Mouse (Mus musculus) MEL (cell line): ENCODE data around the gene Ap1g1. TPM values are rescaled to one million over a fixed set of nuclear protein-coding genes. Genes with fewer than 3 reads are reported as not detected.

Experiments
- DNase-seq: peaks from one replicate; pipeline ENCODE4 v3.0.0; 2011; ENCODE audit warnings: low read depth, low spot score
- H3K27ac ChIP-seq: 2 replicates; pipeline ENCODE4 v1.5.1; 2012; ENCODE audit warnings: low read depth, mild to moderate bottlenecking, control low read depth, low read length, moderate library complexity; ENCODE audit not compliant: control insufficient read depth
- H3K27me3 ChIP-seq, 2 experiments: fragments of 150-350 bp in 1 of 2; sonication (generic) in 1 of 2; 2 replicates each; pipeline ENCODE4 v1.6.1; 2012; ENCODE audit warnings: low read length in 2 of 2, mild to moderate bottlenecking in 2 of 2, improper control_type of control experiment in 1 of 2, moderate library complexity in 1 of 2; ENCODE audit not compliant: insufficient read depth in 2 of 2, control insufficient read depth in 1 of 2
- H3K36me3 ChIP-seq, 2 experiments: 2 replicates each; pipeline ENCODE4 v1.6.1; 2012 to 2014; ENCODE audit warnings: low read length in 2 of 2, improper control_type of control experiment in 1 of 2, inconsistent platforms in 1 of 2, mild to moderate bottlenecking in 1 of 2; ENCODE audit not compliant: insufficient read depth in 2 of 2, control insufficient read depth in 1 of 2
- H3K4me1 ChIP-seq, 2 experiments: fragments of 150-350 bp in 1 of 2; sonication (generic) in 1 of 2; 2 replicates each; pipeline ENCODE4 v1.6.1; 2012; ENCODE audit warnings: low read length in 2 of 2, improper control_type of control experiment in 1 of 2, mild to moderate bottlenecking in 1 of 2; ENCODE audit not compliant: insufficient read depth in 2 of 2, control insufficient read depth in 1 of 2
- H3K4me3 ChIP-seq, 2 experiments: fragments of 150-350 bp in 1 of 2; sonication (generic) in 1 of 2; 2 replicates each; pipeline ENCODE4 v1.5.1; 2012; ENCODE audit warnings: low read depth in 2 of 2, low read length in 2 of 2, mild to moderate bottlenecking in 2 of 2, moderate library complexity in 2 of 2, control low read depth in 1 of 2, improper control_type of control experiment in 1 of 2; ENCODE audit not compliant: control insufficient read depth in 1 of 2, insufficient read depth in 1 of 2
- H3K79me2 ChIP-seq: 2 replicates; pipeline ENCODE4 v1.6.1; 2012; ENCODE audit warnings: mild to moderate bottlenecking, low read length, moderate library complexity; ENCODE audit not compliant: control insufficient read depth, poor library complexity, insufficient read depth
- H3K9ac ChIP-seq: 2 replicates; pipeline ENCODE4 v1.6.1; 2012; ENCODE audit warnings: low read depth, mild to moderate bottlenecking, control low read depth, low read length, moderate library complexity; ENCODE audit not compliant: control insufficient read depth, poor library complexity, severe bottlenecking
- H3K9me3 ChIP-seq: fragments of 150-350 bp; sonication (generic); replicated peaks from 2 replicates; pipeline ENCODE4 v1.6.1; 2012; ENCODE audit warnings: mild to moderate bottlenecking, low read length, improper control_type of control experiment, moderate library complexity; ENCODE audit not compliant: insufficient read depth
- CTCF ChIP-seq, 3 experiments: IDR thresholded peaks in 2 of 3; conservative IDR thresholded peaks in 1 of 3; 2 replicates each; pipeline ENCODE4 v1.5.1; 2011 to 2012; ENCODE audit warnings: low read length in 3 of 3, low read depth in 2 of 3, mild to moderate bottlenecking in 2 of 3, improper control_type of control experiment in 1 of 3, inconsistent platforms in 1 of 3, mixed read lengths in 1 of 3, moderate library complexity in 1 of 3; ENCODE audit not compliant: control insufficient read depth in 1 of 3, insufficient read depth in 1 of 3, poor library complexity in 1 of 3, severe bottlenecking in 1 of 3
- ETS1 ChIP-seq: IDR thresholded peaks from 2 replicates; pipeline ENCODE4 v1.6.1; 2012; ENCODE audit warnings: low read depth, mild to moderate bottlenecking, inconsistent platforms, low read length, improper control_type of control experiment, moderate library complexity
- GATA1 ChIP-seq: IDR thresholded peaks from 2 replicates; pipeline ENCODE4 v1.6.1; 2011; ENCODE audit warnings: low read depth, low read length, improper control_type of control experiment
- JUND ChIP-seq: IDR thresholded peaks from 2 replicates; pipeline ENCODE4 v1.6.1; 2011; ENCODE audit warnings: low read depth, mild to moderate bottlenecking, improper control_type of control experiment, low read length
- KAT2A ChIP-seq: conservative IDR thresholded peaks from 2 replicates; pipeline ENCODE4 v1.6.1; 2012; ENCODE audit warnings: low read depth, low read length, improper control_type of control experiment, inconsistent platforms
- MAX ChIP-seq: IDR thresholded peaks from 2 replicates; pipeline ENCODE4 v1.6.1; 2011; ENCODE audit warnings: low read length, improper control_type of control experiment
- MEF2A ChIP-seq: IDR thresholded peaks from 2 replicates; pipeline ENCODE4 v1.6.1; 2014; ENCODE audit warnings: low read depth, mild to moderate bottlenecking, inconsistent platforms, low read length, improper control_type of control experiment; ENCODE audit not compliant: poor library complexity, insufficient replicate concordance, severe bottlenecking; ENCODE audit errors: extremely low read depth
- NRF1 ChIP-seq: IDR thresholded peaks from 2 replicates; pipeline ENCODE4 v1.6.1; 2014; ENCODE audit warnings: low read depth, mild to moderate bottlenecking, inconsistent platforms, low read length, improper control_type of control experiment, moderate library complexity; ENCODE audit not compliant: poor library complexity, insufficient read depth, severe bottlenecking
- POLR2A ChIP-seq, 2 experiments: IDR thresholded peaks; 2 replicates each; pipeline ENCODE4 v1.6.1; 2011 to 2012; ENCODE audit warnings: low read length in 2 of 2, mild to moderate bottlenecking in 2 of 2, control low read depth in 1 of 2, improper control_type of control experiment in 1 of 2, low read depth in 1 of 2, moderate library complexity in 1 of 2; ENCODE audit not compliant: control insufficient read depth in 1 of 2, insufficient read depth in 1 of 2, poor library complexity in 1 of 2
- RAD21 ChIP-seq: IDR thresholded peaks from 2 replicates; pipeline ENCODE4 v1.6.1; 2011; ENCODE audit warnings: mild to moderate bottlenecking, low read depth, low read length, improper control_type of control experiment
- TBP ChIP-seq: IDR thresholded peaks from 2 replicates; pipeline ENCODE4 v1.8.0; 2011; ENCODE audit warnings: low read depth, low read length, improper control_type of control experiment
- ZMIZ1 ChIP-seq: IDR thresholded peaks from 2 replicates; pipeline ENCODE4 v1.6.1; 2012; ENCODE audit warnings: low read depth, mild to moderate bottlenecking, inconsistent platforms, low read length, improper control_type of control experiment, moderate library complexity
- ZNF384 ChIP-seq: IDR thresholded peaks from 2 replicates; pipeline ENCODE4 v1.6.1; 2012; ENCODE audit warnings: low read depth, mild to moderate bottlenecking, inconsistent platforms, low read length, improper control_type of control experiment
- polyA plus RNA-seq, 2 experiments: library from polyadenylated mRNA; stranded (reverse) in 1 of 2; unstranded in 1 of 2; fragments of >175 nt in 1 of 2; fragments of >200 nt in 1 of 2; gene quantifications; 2 replicates each; pipeline versions ENCODE4 v1.2.1 to v1.2.4; 2012; ENCODE audit warnings: low replicate concordance in 2 of 2, low read depth in 1 of 2; ENCODE audit not compliant: insufficient read length in 2 of 2, insufficient read depth in 1 of 2, missing spikeins in 1 of 2
- total RNA-seq: library from RNA; depleted of rRNA; stranded (reverse); fragments of 300-350 nt; gene quantifications from 2 replicates; pipeline ENCODE4 v1.2.3, GENCODE M21; 2012

The Ap1g1 gene
- total and polyA plus RNA-seq, 3 experiments = 34.6 to 456 (median 46.6) TPM

- H3K4me3 ChIP-seq = no peak overlapping the region
- H3K27me3 ChIP-seq = no peaks in the 10 kb centered on the region
- no peaks in the 10 kb centered on the region for H3K9me3 ChIP-seq
- no peak for DNase-seq
- no peak overlapping the region for H3K27ac ChIP-seq
- H3K9ac ChIP-seq = no peak overlapping the region
- peaks cover 18% of the 10 kb centered on the region in 2 experiments for H3K4me1 ChIP-seq
- peaks cover 64% of the 10 kb centered on the region for H3K79me2 ChIP-seq
- peaks cover 7 to 26% of the 10 kb centered on the region in 2 experiments for H3K36me3 ChIP-seq
- TF ChIP-seq JUND (no peak), RAD21 (no peak), MAX (no peak), CTCF (IDR thresholded peaks at IDR 0.05 in 2 of 3, conservative IDR thresholded peaks at IDR 0.05 in 1 of 3; ENCODE audit: control insufficient read depth in 1 of 3, insufficient read depth in 1 of 3, low read depth in 2 of 3, low read length in 3 of 3, poor library complexity in 1 of 3, severe bottlenecking in 1 of 3) (no peak), ETS1 (no peak), NRF1 (no peak), MEF2A (no peak), POLR2A (IDR thresholded peaks at IDR 0.05; ENCODE audit: control insufficient read depth in 1 of 2, insufficient read depth in 1 of 2, low read depth in 1 of 2, low read length in 2 of 2, poor library complexity in 1 of 2) (no peak)
- TF ChIP-seq, all 39 proteins: peak for 0
These were observed 16.8 kb downstream of the Ap1g1 start for GRCm38 (mm10) chr8:109795166-109795565.

- TF ChIP-seq ZNF384 (no peak), TBP (no peak)
- Histone ChIP-seq H3K79me2 (peaks cover 48% of the 10 kb centered on the region), H3K36me3 (peaks cover 4 to 7% of the 10 kb centered on the region in 2 experiments), H3K9me3 (no peaks in the 10 kb centered on the region), H3K27ac (no peak overlapping the region), H3K27me3 (no peaks in the 10 kb centered on the region), H3K4me3 (no peak overlapping the region), H3K4me1 (peaks cover 5 to 8% of the 10 kb centered on the region in 2 experiments; a peak in 3 of 4 replicates), H3K9ac (no peak overlapping the region)
- DNase-seq = no peak
These were observed 20.4 kb downstream of the Ap1g1 start for GRCm38 (mm10) chr8:109798721-109799120.

GRCm38 (mm10) chr8:109799245-109799644 lies 20.9 kb downstream of the Ap1g1 start:
- peaks cover 43% of the 10 kb centered on the region for H3K79me2 ChIP-seq
- no peak overlapping the region for H3K27ac ChIP-seq

More at GRCm38 (mm10) chr8:109799245-109799644, 20.9 kb downstream of the Ap1g1 start:
- no peak for DNase-seq
- H3K27me3 ChIP-seq = no peaks in the 10 kb centered on the region
- H3K4me1 ChIP-seq = peaks cover 3 to 8% of the 10 kb centered on the region in 2 experiments; a peak in 3 of 4 replicates
- no peak overlapping the region for H3K9ac ChIP-seq
- no peak for TF ChIP-seq MAX
- no peak for TF ChIP-seq GATA1
- no peak for TF ChIP-seq KAT2A
- TF ChIP-seq ZMIZ1 = no peak
- H3K9me3 ChIP-seq = no peaks in the 10 kb centered on the region
- no peak overlapping the region for H3K4me3 ChIP-seq
- peaks cover 2 to 7% of the 10 kb centered on the region in 2 experiments for H3K36me3 ChIP-seq
